Mouse (Mus musculus) liver, adult 2 months (tissue): ENCODE data around the gene Pygo2. TPM values are rescaled to one million over a fixed set of nuclear protein-coding genes. Genes with fewer than 3 reads are reported as not detected.

Experiments used
- DNase-seq: peaks from one replicate; pipeline ENCODE4 v3.0.0-alpha.2; 2011; ENCODE audit warnings: low read depth, low spot score; ENCODE audit errors: extremely low read depth
- H3K27ac ChIP-seq: fragments of 200-500 bp; replicated peaks from 2 replicates; pipeline ENCODE4 v1.5.1; 2012; ENCODE audit warnings: low read depth, mild to moderate bottlenecking, control low read depth, inconsistent platforms, low read length; ENCODE audit not compliant: insufficient read depth
- H3K27me3 ChIP-seq: fragments of 200-500 bp; 2 replicates; pipeline ENCODE4 v1.6.1; 2012; ENCODE audit warnings: mild to moderate bottlenecking, moderate library complexity, low read length, inconsistent platforms; ENCODE audit not compliant: control insufficient read depth, insufficient read depth
- H3K36me3 ChIP-seq: fragments of 200-500 bp; 2 replicates; pipeline ENCODE4 v1.6.1; 2012; ENCODE audit warnings: low read length, inconsistent platforms; ENCODE audit not compliant: control insufficient read depth, insufficient read depth
- H3K4me1 ChIP-seq: fragments of 200-500 bp; 2 replicates; pipeline ENCODE4 v1.6.1; 2011; ENCODE audit warnings: low read length; ENCODE audit not compliant: control insufficient read depth, insufficient read depth
- H3K4me3 ChIP-seq: fragments of 200-500 bp; 2 replicates; pipeline ENCODE4 v1.5.1; 2011; ENCODE audit warnings: low read depth, mild to moderate bottlenecking, control low read depth, low read length, moderate library complexity; ENCODE audit not compliant: insufficient read depth
- H3K79me2 ChIP-seq: fragments of 200-500 bp; 2 replicates; pipeline ENCODE4 v1.6.1; 2012; ENCODE audit warnings: inconsistent platforms, mild to moderate bottlenecking, low read length, moderate library complexity; ENCODE audit not compliant: control insufficient read depth, insufficient read depth
- H3K9ac ChIP-seq: fragments of 200-500 bp; 2 replicates; pipeline ENCODE4 v1.6.1; 2012; ENCODE audit warnings: low read depth, mild to moderate bottlenecking, control low read depth, inconsistent platforms, low read length
- CTCF ChIP-seq: fragments of 200-500 bp; IDR thresholded peaks from 2 replicates; pipeline ENCODE4 v1.5.1; 2011; ENCODE audit warnings: low read depth, low read length, control low read depth
- POLR2A ChIP-seq: fragments of 200-500 bp; IDR thresholded peaks from 2 replicates; pipeline ENCODE4 v1.6.1; 2011; ENCODE audit warnings: low read length, control low read depth; ENCODE audit not compliant: insufficient read depth; ENCODE audit errors: extremely low read depth
- WGBS: fragments of 180-500 bp; shearing (Covaris S2); methylation state at CpG from one replicate; pipeline ENCODE4 v1.1.7; 2018; 5-methylcytosine and 5-hydroxymethylcytosine counted together
- polyA plus RNA-seq: library from polyadenylated mRNA; depleted of rRNA; stranded (reverse); fragments of >200 nt; gene quantifications from 2 replicates; pipeline ENCODE4 v1.2.3, GENCODE M21; 2012
- total RNA-seq: library from RNA; depleted of rRNA; stranded (reverse); fragments of >200 nt; gene quantifications from 2 replicates; pipeline ENCODE4 v1.2.3, GENCODE M21; 2014

Gene Pygo2
- total and polyA plus RNA-seq, 2 experiments, result 4.4 to 26.5 TPM

GRCm38 (mm10) chr3:89420421-89420820, 9.6 kb upstream of the Pygo2 start:
- Histone ChIP-seq H3K9ac (peak overlapping the region; percentile 18; the same call in 1 of the 2 replicates), H3K4me1 (peaks cover 11% of the 10 kb centered on the region), H3K36me3 (peaks cover 7% of the 10 kb centered on the region; the same call in 1 of the 2 replicates), H3K4me3 (no peak overlapping the region), H3K27me3 (no peaks in the 10 kb centered on the region), H3K27ac (peak overlapping the region; percentile 65), H3K79me2 (peaks cover 8% of the 10 kb centered on the region; the same call in 1 of the 2 replicates)
- WGBS, result 25% methylated on average over 2 of the region's 2 CpGs
- no peak for DNase-seq
- no peak for TF ChIP-seq POLR2A
- TF ChIP-seq CTCF, result no peak

- Histone ChIP-seq H3K9ac (peak overlapping the region; percentile 51), H3K27me3 (no peaks in the 10 kb centered on the region), H3K27ac (peak overlapping the region; percentile 65), H3K4me1 (peaks cover 11% of the 10 kb centered on the region), H3K4me3 (peak overlapping the region; percentile 37; the same call in 1 of the 2 replicates), H3K36me3 (peaks cover 10% of the 10 kb centered on the region; the same call in 1 of the 2 replicates), H3K79me2 (peaks cover 6% of the 10 kb centered on the region; the same call in 1 of the 2 replicates)
- peak; percentile 91 for DNase-seq
- 5% methylated on average over 11 of the region's 11 CpGs for WGBS
- peak; percentile 55; the same call in 1 of the 2 replicates for TF ChIP-seq POLR2A
- TF ChIP-seq CTCF, result no peak
Measured at GRCm38 (mm10) chr3:89421002-89421774, 8.8 kb upstream of the Pygo2 start.

GRCm38 (mm10) chr3:89421810-89422473, 8.1 kb upstream of the Pygo2 start:
- Histone ChIP-seq H3K79me2 (peaks cover 6% of the 10 kb centered on the region; the same call in 1 of the 2 replicates), H3K36me3 (peaks cover 10% of the 10 kb centered on the region; the same call in 1 of the 2 replicates), H3K27me3 (no peaks in the 10 kb centered on the region), H3K9ac (peak overlapping the region; percentile 24; the same call in 1 of the 2 replicates), H3K27ac (no peak overlapping the region; the same call in 1 of the 2 replicates), H3K4me1 (peaks cover 11% of the 10 kb centered on the region), H3K4me3 (peak overlapping the region; percentile 37; the same call in 1 of the 2 replicates)
- no peak for TF ChIP-seq POLR2A
- TF ChIP-seq CTCF, result no peak
- DNase-seq, result no peak
- WGBS, result 30% methylated on average over 22 of the region's 22 CpGs

GRCm38 (mm10) chr3:89422556-89423205, 7.3 kb upstream of the Pygo2 start:
- Histone ChIP-seq H3K9ac (no peak overlapping the region), H3K4me3 (no peak overlapping the region), H3K4me1 (peaks cover 9% of the 10 kb centered on the region), H3K36me3 (peaks cover 12% of the 10 kb centered on the region), H3K27ac (no peak overlapping the region), H3K79me2 (peaks cover 6% of the 10 kb centered on the region; the same call in 1 of the 2 replicates), H3K27me3 (no peaks in the 10 kb centered on the region)
- no peak for TF ChIP-seq CTCF
- no peak for TF ChIP-seq POLR2A
- WGBS, result 87% methylated on average over 6 of the region's 6 CpGs
- no peak for DNase-seq

GRCm38 (mm10) chr3:89424416-89425140, 5.4 kb upstream of the Pygo2 start:
- H3K79me2 ChIP-seq, result peaks cover 6% of the 10 kb centered on the region; the same call in 1 of the 2 replicates
- H3K36me3 ChIP-seq, result peaks cover 16% of the 10 kb centered on the region
- no peak overlapping the region for H3K4me3 ChIP-seq
- DNase-seq, result no peak
- no peak overlapping the region for H3K27ac ChIP-seq
- TF ChIP-seq POLR2A, result no peak
- TF ChIP-seq CTCF, result no peak
- no peaks in the 10 kb centered on the region for H3K27me3 ChIP-seq
- H3K9ac ChIP-seq, result no peak overlapping the region
- WGBS, result 94% methylated on average over 5 of the region's 5 CpGs
- H3K4me1 ChIP-seq, result peaks cover 9% of the 10 kb centered on the region
